Comparison of ENCODE assay signal across 11 mouse cellular contexts in the genomic region with DNA sequence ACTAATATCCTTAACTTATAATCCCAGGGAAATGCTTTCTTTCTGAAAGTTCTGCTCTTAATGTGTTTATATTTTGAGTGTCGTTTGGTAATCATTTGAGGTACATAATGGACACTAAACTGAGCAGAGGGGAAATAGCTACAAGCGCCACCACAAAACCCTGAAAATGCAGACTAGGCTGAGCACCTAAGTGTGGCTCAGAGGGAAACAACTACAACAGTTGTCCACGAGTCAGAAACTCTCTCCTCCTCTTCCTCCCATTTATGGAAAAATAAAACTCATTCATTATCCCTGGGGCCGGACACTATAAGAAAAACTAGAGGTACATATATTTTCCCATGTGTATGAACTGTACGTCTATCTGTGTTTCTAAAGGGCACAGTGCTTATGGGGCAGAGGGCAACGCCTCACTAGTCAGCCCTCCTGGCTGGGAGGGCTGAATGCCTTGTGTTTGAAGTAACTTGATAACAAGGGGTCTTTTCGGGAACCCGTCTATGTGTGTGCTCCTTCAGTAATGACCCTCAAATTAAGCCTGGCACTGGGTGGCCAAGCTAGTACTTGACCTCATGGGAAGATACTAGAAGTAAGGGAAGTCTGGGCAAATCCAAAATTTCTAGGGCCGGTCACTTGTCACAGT.
DNase-seq lines count a peak whose midpoint lies in the region; ATAC-seq and TF ChIP-seq lines count a peak whose summit lies in the region.
"Had no signal": no experiment of that assay in that cellular context is flagged by ENCODE, and none has a peak within 500 bp of the region (broad histone marks: within the 10 kb centered on the region; RNA-seq: fewer than 3 reads in every experiment).

No protein-coding gene starts in this region.

- peaks cover 31% of the 10 kb centered on the region for H3K4me1 ChIP-seq in lung, embryonic 15.5 days
- peaks cover 8% of the 10 kb centered on the region for H3K4me1 ChIP-seq in hindbrain, embryonic 11.5 days (replicated peaks; ENCODE audit: control insufficient read depth, insufficient read depth, low read length)
- peaks cover 2% of the 10 kb centered on the region; the same call in 1 of the 2 replicates for H3K4me1 ChIP-seq in olfactory bulb, adult 2 months (ENCODE audit: control insufficient read depth, insufficient read depth, low read length)
- H3K4me1 ChIP-seq in liver, embryonic 11.5 days (replicated peaks; ENCODE audit: control insufficient read depth, insufficient read depth, low read length) = no peaks in the 10 kb centered on the region

- H3K4me2 ChIP-seq in lung, embryonic 15.5 days = 0 out of 2 replicates have a peak overlapping the region, but pooled peaks have one; percentile 53
- peak overlapping the region; percentile 56 for H3K4me2 ChIP-seq in hindbrain, embryonic 11.5 days (replicated peaks; ENCODE audit: low read depth, low read length)
- H3K4me2 ChIP-seq in liver, embryonic 11.5 days = no peak overlapping the region

- H3K4me3 ChIP-seq in lung, embryonic 15.5 days = no peak overlapping the region
- peak overlapping the region; percentile 51 for H3K4me3 ChIP-seq in hindbrain, embryonic 11.5 days (ENCODE audit: low read depth, low read length)
- H3K4me3 ChIP-seq in olfactory bulb, adult 2 months (ENCODE audit: insufficient read depth, low read depth, low read length) = peak overlapping the region; percentile 22; the same call in 1 of the 2 replicates
- no peak overlapping the region for H3K4me3 ChIP-seq in liver, embryonic 11.5 days (ENCODE audit: low read depth, low read length)
- H3K4me3 ChIP-seq: erythroblast, embryonic 14.5 days had no signal

- H3K9ac ChIP-seq in lung, embryonic 15.5 days = no peak overlapping the region
- H3K9ac ChIP-seq in hindbrain, embryonic 11.5 days (ENCODE audit: low read depth, low read length) = peak overlapping the region; percentile 54; the same call in 1 of the 2 replicates
- no peak overlapping the region for H3K9ac ChIP-seq in liver, embryonic 11.5 days (ENCODE audit: low read depth, low read length)

- TF ChIP-seq CTCF in olfactory bulb, adult 2 months (IDR thresholded peaks at IDR 0.05; ENCODE audit: insufficient read depth, low read depth, low read length) = no peak

- H3K27me3 ChIP-seq in lung, embryonic 15.5 days = no peaks in the 10 kb centered on the region
- H3K27me3 ChIP-seq in hindbrain, embryonic 11.5 days (ENCODE audit: control insufficient read depth, insufficient read depth, low read length) = no peaks in the 10 kb centered on the region
- H3K27me3 ChIP-seq in liver, embryonic 11.5 days (replicated peaks; ENCODE audit: control insufficient read depth, insufficient read depth, low read length) = no peaks in the 10 kb centered on the region; the same call in 1 of the 2 replicates

- H3K36me3 ChIP-seq in lung, embryonic 15.5 days = no peaks in the 10 kb centered on the region
- H3K36me3 ChIP-seq in hindbrain, embryonic 11.5 days (ENCODE audit: control insufficient read depth, insufficient read depth, low read length) = no peaks in the 10 kb centered on the region
- H3K36me3 ChIP-seq in liver, embryonic 11.5 days (ENCODE audit: control insufficient read depth, insufficient read depth, low read length) = no peaks in the 10 kb centered on the region

- no peaks in the 10 kb centered on the region for H3K9me3 ChIP-seq in lung, embryonic 15.5 days
- no peaks in the 10 kb centered on the region for H3K9me3 ChIP-seq in hindbrain, embryonic 11.5 days (ENCODE audit: control insufficient read depth, low read length)
- H3K9me3 ChIP-seq in liver, embryonic 11.5 days (ENCODE audit: control insufficient read depth, low read length) = no peaks in the 10 kb centered on the region

- WGBS in lung, embryonic 15.5 days = 42% methylated on average over 9 of the region's 9 CpGs
- 40% methylated on average over 9 of the region's 9 CpGs for WGBS in hindbrain, embryonic 11.5 days
- WGBS in olfactory bulb, adult 2 months = 34% methylated on average over 9 of the region's 9 CpGs
- WGBS in liver, embryonic 11.5 days = 54% methylated on average over 9 of the region's 9 CpGs

- ATAC-seq in lung, embryonic 15.5 days (ENCODE audit: borderline replicate concordance, extremely low read depth, low FRiP score, low TSS enrichment) = no peak
- no peak for ATAC-seq in hindbrain, embryonic 11.5 days (ENCODE audit: low FRiP score)
- no peak for ATAC-seq in liver, embryonic 11.5 days (replicated peaks; ENCODE audit: low FRiP score)

- DNase-seq in cerebellum, postnatal 25 days = peak; percentile 41 to 58
- no peak for DNase-seq in cerebellum, adult 11-12 months
- no peak for DNase-seq in lung, postnatal 10 days
- DNase-seq in hindbrain, embryonic 11.5 days (ENCODE audit: low spot score) = peak; percentile 41
- no peak for DNase-seq in frontal cortex, postnatal 25 days (ENCODE audit: low spot score in 2 of 2)
- DNase-seq in liver, embryonic 11.5 days (ENCODE audit: low spot score) = no peak
- DNase-seq: layer of hippocampus, adult 9-11 months; lung, postnatal 4 days had no signal

- TF ChIP-seq POLR2A in olfactory bulb, adult 2 months (IDR thresholded peaks at IDR 0.05; ENCODE audit: insufficient read depth, low read depth, low read length) = no peak

- H3K27ac ChIP-seq in lung, embryonic 15.5 days = no peak overlapping the region
- peak overlapping the region; percentile 2; the same call in 1 of the 2 replicates for H3K27ac ChIP-seq in hindbrain, embryonic 11.5 days (ENCODE audit: low read depth, low read length)
- peak overlapping the region; percentile 77 for H3K27ac ChIP-seq in olfactory bulb, adult 2 months (ENCODE audit: insufficient read depth, low read depth, low read length)
- no peak overlapping the region for H3K27ac ChIP-seq in liver, embryonic 11.5 days (ENCODE audit: low read depth, low read length)

Comparison
In these comparisons a context has a peak if more than half of its experiments do, and no peak if none do; other contexts are left out.
1. DNase-seq: peak in cerebellum, postnatal 25 days (2 of 2) and hindbrain, embryonic 11.5 days (single experiment); none in cerebellum, adult 11-12 months (single experiment), lung, postnatal 10 days (single experiment), frontal cortex, postnatal 25 days (0 of 2) and liver, embryonic 11.5 days (single experiment).
2. H3K27ac ChIP-seq: peak in hindbrain, embryonic 11.5 days (single experiment) and olfactory bulb, adult 2 months (single experiment); none in lung, embryonic 15.5 days (single experiment) and liver, embryonic 11.5 days (single experiment).
3. H3K4me3 ChIP-seq: peak in hindbrain, embryonic 11.5 days (single experiment) and olfactory bulb, adult 2 months (single experiment); none in lung, embryonic 15.5 days (single experiment) and liver, embryonic 11.5 days (single experiment).